Mouse (Mus musculus) bone marrow macrophage, adult 2 months (primary cell): ENCODE data around the gene Adam1b. TPM values are rescaled to one million over a fixed set of nuclear protein-coding genes. Genes with fewer than 3 reads are reported as not detected.
"Not testable (repeated sequence)": the region's sequence is repeated elsewhere in the genome, so short reads cannot be mapped to it uniquely, and the experiment has no call there.

Experiments used
- H3K27ac ChIP-seq: 2 replicates; pipeline ENCODE4 v1.5.1; 2012; ENCODE audit warnings: low read depth, low read length; ENCODE audit not compliant: insufficient read depth
- H3K4me1 ChIP-seq: 2 replicates; pipeline ENCODE4 v1.6.1; 2012; ENCODE audit warnings: low read length; ENCODE audit not compliant: control insufficient read depth, insufficient read depth
- H3K4me3 ChIP-seq: 2 replicates; pipeline ENCODE4 v1.5.1; 2012; ENCODE audit warnings: mild to moderate bottlenecking, low read length, moderate library complexity; ENCODE audit not compliant: insufficient read depth
- CTCF ChIP-seq: IDR thresholded peaks from 2 replicates; pipeline ENCODE4 v1.5.1; 2012; ENCODE audit warnings: low read depth, mild to moderate bottlenecking, low read length, moderate library complexity
- POLR2A ChIP-seq: IDR thresholded peaks from 2 replicates; pipeline ENCODE4 v1.6.1; 2012; ENCODE audit warnings: mild to moderate bottlenecking, low read depth, low read length, borderline replicate concordance
- polyA plus RNA-seq: library from polyadenylated mRNA; stranded (reverse); fragments of >200 nt; gene quantifications from 2 replicates; pipeline ENCODE4 v1.2.4, GENCODE M21; 2012; ENCODE audit not compliant: missing spikeins, insufficient read depth, insufficient read length

Gene Adam1b
- polyA plus RNA-seq, 1 experiment, result not detected

DNA sequence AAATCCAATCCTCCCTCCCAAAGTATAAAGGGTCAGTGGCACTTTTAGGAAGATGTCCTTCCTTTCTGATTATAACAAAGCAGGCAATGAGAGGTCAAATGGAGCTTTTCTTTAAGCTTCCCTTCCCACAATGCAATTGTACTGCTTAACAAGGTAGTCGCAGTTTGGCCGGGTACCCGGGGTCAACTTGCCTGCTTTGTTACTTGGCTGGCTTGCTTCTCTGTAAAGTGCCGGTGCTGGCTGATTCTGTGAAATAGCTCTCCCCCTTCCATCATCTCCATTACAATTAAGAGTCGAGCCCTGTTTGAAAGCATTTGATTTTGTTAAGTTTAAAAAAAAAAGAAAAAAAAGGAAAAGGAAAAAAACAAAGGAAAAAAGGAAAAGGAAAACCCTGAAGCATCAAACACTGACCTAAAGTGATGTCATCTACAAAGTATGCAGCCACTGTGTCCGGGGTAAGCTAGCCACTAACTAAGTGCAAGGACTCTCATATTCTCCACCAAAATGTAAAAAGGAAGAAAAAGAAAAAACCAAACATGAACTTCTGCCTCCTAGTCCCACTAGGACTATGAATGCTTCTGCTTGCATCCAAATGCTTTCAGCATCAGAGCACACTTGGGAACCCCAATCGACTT lies 33.8 kb upstream of the Adam1b start:
- TF ChIP-seq POLR2A, result no peak
- Histone ChIP-seq H3K27ac (no peak overlapping the region), H3K4me1 (peaks cover 5% of the 10 kb centered on the region; the same call in 1 of the 2 replicates), H3K4me3 (no peak overlapping the region)

DNA sequence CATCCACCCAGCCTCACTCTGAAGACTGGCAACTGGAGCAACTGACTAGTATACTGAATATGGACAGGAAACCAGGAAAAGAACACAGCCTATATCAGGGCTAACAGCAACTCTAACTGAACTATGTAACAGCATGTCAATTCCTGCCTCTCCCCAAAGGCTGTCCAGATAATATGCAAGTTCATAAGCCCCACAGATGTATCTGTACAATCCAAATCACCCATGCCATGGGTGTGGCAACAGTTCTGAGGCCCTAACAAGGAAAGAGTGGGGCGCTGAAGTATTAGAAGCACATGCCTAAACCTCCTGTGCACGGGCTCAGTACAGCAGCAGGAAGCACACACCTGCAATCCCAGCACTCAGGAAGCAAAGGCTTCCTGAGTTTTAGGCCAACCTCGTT lies 31.9 kb upstream of the Adam1b start:
- TF ChIP-seq POLR2A (no peak), CTCF (no peak)
- Histone ChIP-seq H3K4me1 (peaks cover 5% of the 10 kb centered on the region; the same call in 1 of the 2 replicates), H3K4me3 (no peak overlapping the region), H3K27ac (no peak overlapping the region)

DNA sequence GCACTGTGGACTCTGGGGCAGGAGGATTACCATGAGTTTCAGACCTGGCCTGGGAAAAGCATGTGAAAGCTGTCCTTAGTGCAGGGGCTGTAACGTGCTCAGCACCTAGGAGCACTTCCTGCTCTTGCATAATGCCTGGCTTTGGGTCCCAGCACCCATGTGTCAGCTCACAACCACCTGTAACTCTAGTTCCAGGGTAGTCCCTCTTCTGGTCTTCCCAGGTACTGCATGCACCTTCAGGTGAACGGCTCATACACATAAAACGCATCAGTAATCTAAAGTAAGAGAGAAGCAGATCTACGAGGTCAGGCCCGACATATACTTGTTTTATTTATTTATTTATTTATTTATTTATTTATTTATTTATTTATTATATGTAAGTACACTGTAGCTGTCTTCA lies 31.3 kb upstream of the Adam1b start:
- TF ChIP-seq POLR2A (no peak), CTCF (no peak)
- no peak overlapping the region for H3K4me3 ChIP-seq
- no peak overlapping the region for H3K27ac ChIP-seq
- H3K4me1 ChIP-seq, result peaks cover 5% of the 10 kb centered on the region; the same call in 1 of the 2 replicates

DNA sequence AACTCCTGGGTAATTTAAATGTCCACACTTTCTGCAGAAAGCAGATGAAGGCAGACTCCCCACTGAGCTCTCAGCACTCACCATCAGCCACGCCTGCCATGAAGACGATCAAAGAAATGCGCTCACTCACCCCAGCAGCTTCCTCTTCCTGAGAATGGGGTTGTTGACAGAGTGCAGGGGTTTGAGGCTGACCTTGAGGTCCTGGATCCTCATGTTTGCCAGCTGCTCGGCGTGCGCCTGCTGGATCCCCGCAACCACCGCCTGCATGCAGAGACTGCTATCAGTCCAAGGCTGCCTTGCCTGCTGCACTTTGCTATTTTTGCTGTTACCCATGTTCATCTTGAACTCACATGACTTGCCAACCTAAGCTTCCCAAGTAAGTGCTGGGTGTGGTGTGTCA lies 23.7 kb upstream of the Adam1b start:
- Histone ChIP-seq H3K4me3 (no peak overlapping the region), H3K4me1 (no peaks in the 10 kb centered on the region), H3K27ac (no peak overlapping the region)
- TF ChIP-seq CTCF (no peak), POLR2A (no peak)

DNA sequence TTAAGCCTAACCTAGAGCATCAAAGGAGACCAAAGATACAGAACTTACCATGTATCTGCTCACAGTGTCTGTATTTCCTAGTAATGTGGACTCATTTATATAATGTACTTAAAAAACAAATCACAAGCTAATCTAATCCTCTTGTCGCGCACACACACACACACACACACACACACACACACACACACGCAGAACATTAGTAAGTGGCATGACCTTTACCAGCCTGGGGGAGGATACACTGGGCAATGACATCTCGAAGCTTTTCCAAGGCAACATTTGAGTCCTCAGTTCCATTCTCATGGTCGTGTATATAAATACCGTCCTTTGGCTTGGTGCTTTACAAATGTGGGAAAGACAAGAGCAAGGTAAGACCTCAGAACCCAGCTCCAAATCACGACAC lies 23.3 kb upstream of the Adam1b start:
- H3K4me3 ChIP-seq, result no peak overlapping the region
- H3K4me1 ChIP-seq, result no peaks in the 10 kb centered on the region
- H3K27ac ChIP-seq, result no peak overlapping the region
- no peak for TF ChIP-seq CTCF
- no peak for TF ChIP-seq POLR2A

DNA sequence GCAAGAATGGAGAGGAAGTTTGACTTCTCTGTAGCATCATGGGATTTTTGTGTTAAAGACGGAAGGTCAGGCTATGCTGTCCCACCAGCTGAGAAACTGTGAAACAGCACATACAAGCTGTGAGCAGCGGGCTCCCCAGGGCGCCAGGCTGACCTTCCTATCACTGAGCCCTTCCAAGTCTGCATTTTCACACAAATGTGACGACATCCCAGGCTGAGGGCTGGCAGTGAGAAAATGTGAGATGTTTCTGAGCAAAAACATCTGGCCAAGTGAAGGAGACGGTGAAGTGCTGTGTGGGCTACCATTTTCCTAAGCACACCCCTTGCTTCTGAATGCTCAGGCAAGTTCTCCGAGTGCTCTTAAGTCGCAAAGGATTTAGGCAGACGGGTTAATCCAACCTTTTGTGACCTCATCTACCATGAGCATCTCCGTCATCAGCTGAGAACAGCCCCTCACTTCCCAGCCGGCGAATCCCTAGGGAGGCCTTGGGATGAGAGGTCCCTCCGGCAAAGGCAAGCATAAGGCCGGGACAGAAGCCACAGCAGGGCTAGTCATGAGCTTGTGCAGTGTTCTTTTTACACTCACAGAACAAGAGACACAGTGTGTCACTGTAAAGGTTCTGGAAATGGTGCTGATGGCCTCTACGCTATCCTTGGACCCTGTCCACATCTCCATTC lies 22.7 kb upstream of the Adam1b start:
- Histone ChIP-seq H3K4me3 (no peak overlapping the region), H3K4me1 (no peaks in the 10 kb centered on the region), H3K27ac (no peak overlapping the region)
- no peak for TF ChIP-seq POLR2A
- no peak for TF ChIP-seq CTCF

DNA sequence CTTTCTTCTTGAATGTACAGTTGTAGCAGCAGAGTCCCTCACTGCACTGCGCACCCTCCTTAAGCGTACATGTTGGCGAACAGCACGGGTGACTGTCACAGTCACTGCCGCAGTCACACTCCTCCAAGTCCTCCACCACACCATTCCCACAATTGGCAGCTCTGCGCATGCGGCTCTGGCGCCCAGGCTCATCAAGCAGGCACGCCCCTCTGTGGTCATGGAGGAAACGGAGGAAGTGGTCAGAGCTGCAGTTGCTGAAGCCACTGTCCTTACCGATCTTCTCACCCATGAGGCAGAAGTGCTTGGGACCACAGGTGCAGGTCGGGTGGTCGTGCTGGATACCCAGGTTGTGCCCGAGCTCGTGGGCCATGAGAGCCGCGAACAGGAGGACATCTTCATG lies 16.5 kb upstream of the Adam1b start:
- H3K4me3 ChIP-seq, H3K4me1 ChIP-seq, H3K27ac ChIP-seq: not testable (repeated sequence)

DNA sequence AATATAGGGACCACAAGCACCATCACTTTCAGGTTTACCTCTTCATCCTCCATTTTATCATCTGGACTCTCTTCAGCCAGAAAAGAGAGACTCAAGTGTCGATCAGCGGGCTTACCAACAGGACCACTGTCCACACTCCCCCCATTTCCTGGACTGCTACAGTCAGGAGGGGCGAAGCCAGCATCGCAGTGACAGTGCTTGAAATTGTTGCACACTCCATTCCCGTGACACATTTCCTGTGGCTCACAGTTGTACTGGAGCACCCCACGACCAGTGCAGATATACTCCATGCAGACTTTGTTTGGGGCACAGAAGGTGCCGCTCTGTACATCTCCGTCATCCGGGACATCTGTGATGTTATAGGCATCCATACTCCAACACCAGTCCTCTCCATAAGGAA lies 15.7 kb upstream of the Adam1b start:
- no peak overlapping the region for H3K27ac ChIP-seq
- H3K4me1 ChIP-seq, result no peaks in the 10 kb centered on the region
- TF ChIP-seq CTCF (no peak), POLR2A (no peak)
- H3K4me3 ChIP-seq, result no peak overlapping the region

DNA sequence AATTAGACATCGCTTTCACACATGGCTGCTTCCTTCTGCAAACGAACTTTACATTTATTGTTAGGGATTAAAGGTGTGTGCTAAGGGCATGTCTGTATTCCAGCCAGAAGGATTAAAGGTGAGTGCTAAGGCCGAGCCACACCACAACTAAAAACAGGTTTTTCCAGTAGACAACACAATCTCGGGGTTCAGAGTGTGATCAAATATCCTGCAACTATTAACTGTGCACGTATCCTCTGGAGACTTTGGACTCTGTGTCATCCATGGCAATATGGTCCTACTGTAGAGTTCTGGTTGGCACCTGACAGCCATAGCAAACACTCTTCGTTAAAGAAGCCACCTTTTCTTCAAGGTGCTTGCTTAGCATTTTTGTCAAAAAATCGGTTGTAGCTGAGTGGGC lies 6.8 kb upstream of the Adam1b start:
- Histone ChIP-seq H3K4me3 (no peak overlapping the region), H3K4me1 (no peaks in the 10 kb centered on the region), H3K27ac (no peak overlapping the region)
- TF ChIP-seq CTCF (no peak), POLR2A (no peak)

DNA sequence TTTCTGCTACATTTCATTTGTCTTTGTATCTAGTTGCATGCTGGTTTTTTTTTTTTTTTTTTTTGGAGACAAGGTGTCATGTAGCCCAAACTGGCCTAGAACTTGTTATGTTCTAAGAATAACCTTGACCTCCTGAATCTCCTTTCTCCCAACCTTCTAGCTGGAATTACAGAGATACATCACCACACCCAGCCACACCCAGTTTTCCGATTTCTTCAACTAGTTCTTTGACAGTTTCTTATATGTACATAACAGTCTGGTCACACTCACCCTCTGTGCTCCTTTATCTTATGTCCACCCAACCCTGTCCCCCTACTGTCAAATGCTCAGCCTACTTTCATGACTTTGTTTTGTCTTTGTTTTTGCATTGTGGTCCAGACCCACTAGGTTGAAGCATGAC lies 3.6 kb upstream of the Adam1b start:
- no peak overlapping the region for H3K4me3 ChIP-seq
- TF ChIP-seq CTCF (no peak), POLR2A (no peak)
- no peaks in the 10 kb centered on the region for H3K4me1 ChIP-seq
- no peak overlapping the region for H3K27ac ChIP-seq

DNA sequence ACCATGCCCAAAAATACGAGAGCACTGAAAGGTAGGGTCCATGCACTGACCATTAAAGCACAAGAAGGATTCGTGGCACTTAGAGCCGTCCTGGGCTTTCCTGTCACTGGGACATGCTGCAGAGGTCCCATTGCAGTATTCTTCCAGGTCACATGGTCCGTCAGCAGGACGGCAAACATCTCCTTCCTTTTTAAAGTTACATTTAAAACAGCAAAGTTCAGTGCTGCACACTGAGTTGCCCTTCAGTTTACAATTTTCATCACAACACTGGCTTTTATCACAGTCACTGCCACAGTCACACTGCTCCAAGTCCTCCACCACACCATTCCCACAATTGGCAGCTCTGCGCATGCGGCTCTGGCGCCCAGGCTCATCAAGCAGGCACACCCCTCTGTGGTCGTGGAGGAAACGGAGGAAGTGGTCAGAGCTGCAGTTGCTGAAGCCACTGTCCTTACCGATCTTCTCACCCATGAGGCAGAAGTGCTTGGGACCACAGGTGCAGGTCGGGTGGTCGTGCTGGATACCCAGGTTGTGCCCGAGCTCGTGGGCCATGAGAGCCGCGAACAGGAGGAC lies 1.7 kb downstream of the Adam1b start:
- H3K27ac ChIP-seq, result not testable (repeated sequence)
- H3K4me3 ChIP-seq, result peak overlapping the region; percentile 41
- peaks cover 13% of the 10 kb centered on the region for H3K4me1 ChIP-seq
